Mouse (Mus musculus) layer of hippocampus, adult 9-11 months (tissue): Measurements from ENCODE around the gene Ren1.
"Not testable (repeated sequence)": the region's sequence is repeated elsewhere in the genome, so short reads cannot be mapped to it uniquely, and the experiment has no call there.

Source experiments
- DNase-seq: peaks from one replicate; pipeline ENCODE4 v3.0.0; 2022

The Ren1 gene

GRCm38 (mm10) chr1:133350210-133350609 is at the start of gene Ren1:
TSS of gene Ren1 (plus strand) at chr1:133350510.
- no peak for DNase-seq

- DNase-seq, result no peak
Measured at GRCm38 (mm10) chr1:133302540-133302939, 47.8 kb upstream of the Ren1 start.

GRCm38 (mm10) chr1:133306842-133307241 is 43.5 kb upstream of the Ren1 start:
- DNase-seq, result peak; percentile 43

GRCm38 (mm10) chr1:133307318-133307717 is 43.0 kb upstream of the Ren1 start:
- DNase-seq, result no peak

- DNase-seq, result no peak
Measured at GRCm38 (mm10) chr1:133309652-133310267, 40.5 kb upstream of the Ren1 start, which contains the start of gene Golt1a. TSS of gene Golt1a (plus strand) at chr1:133309800.

GRCm38 (mm10) chr1:133311240-133311639 is 39.1 kb upstream of the Ren1 start:
- DNase-seq, result no peak

- DNase-seq, result peak; percentile 84
Measured at GRCm38 (mm10) chr1:133311946-133312345, 38.4 kb upstream of the Ren1 start.

- no peak for DNase-seq
Measured at GRCm38 (mm10) chr1:133314364-133314763, 35.9 kb upstream of the Ren1 start.

GRCm38 (mm10) chr1:133315775-133316174 is 34.5 kb upstream of the Ren1 start:
- no peak for DNase-seq

GRCm38 (mm10) chr1:133316577-133316976 is 33.7 kb upstream of the Ren1 start:
- DNase-seq, result no peak

- DNase-seq, result no peak
Measured at GRCm38 (mm10) chr1:133317149-133317548, 33.2 kb upstream of the Ren1 start.

- peak; percentile 62 for DNase-seq
Measured at GRCm38 (mm10) chr1:133321267-133321925, 28.9 kb upstream of the Ren1 start, which contains the start of gene Kiss1. TSS of gene Kiss1 (plus strand) at chr1:133321875.

GRCm38 (mm10) chr1:133323333-133323732 is 27.0 kb upstream of the Ren1 start:
- DNase-seq, result no peak

GRCm38 (mm10) chr1:133325951-133326350 is 24.4 kb upstream of the Ren1 start:
- no peak for DNase-seq

GRCm38 (mm10) chr1:133327094-133327493 is 23.2 kb upstream of the Ren1 start:
- DNase-seq, result no peak

GRCm38 (mm10) chr1:133328299-133328795 is 22.0 kb upstream of the Ren1 start:
- DNase-seq, result no peak

GRCm38 (mm10) chr1:133328896-133329637 is 21.2 kb upstream of the Ren1 start:
- DNase-seq, result no peak

- DNase-seq, result no peak
Measured at GRCm38 (mm10) chr1:133329638-133329964, 20.7 kb upstream of the Ren1 start.

GRCm38 (mm10) chr1:133331142-133331541 is 19.2 kb upstream of the Ren1 start:
- DNase-seq, result peak; percentile 29

- DNase-seq, result no peak
Measured at GRCm38 (mm10) chr1:133332656-133333430, 17.5 kb upstream of the Ren1 start.

- no peak for DNase-seq
Measured at GRCm38 (mm10) chr1:133333937-133334336, 16.4 kb upstream of the Ren1 start.

- DNase-seq, result not testable (repeated sequence)
Measured at GRCm38 (mm10) chr1:133340403-133340802, 9.9 kb upstream of the Ren1 start.

- no peak for DNase-seq
Measured at GRCm38 (mm10) chr1:133344357-133344756, 6.0 kb upstream of the Ren1 start.
